Mouse (Mus musculus) activated CD4-positive, CD25-positive, alpha-beta regulatory T cell, adult 4 months (primary cell): ENCODE results near the gene Ubl4a. TPM values are rescaled to one million over a fixed set of nuclear protein-coding genes. Genes with fewer than 3 reads are reported as not detected.
"Not testable (repeated sequence)": the region's sequence is repeated elsewhere in the genome, so short reads cannot be mapped to it uniquely, and the experiment has no call there.

ENCODE experiments used
- ATAC-seq: one replicate; pipeline ENCODE4 v1.8.0; 2017
- polyA plus RNA-seq, 2 experiments: library from polyadenylated mRNA; unstranded; fragments of 100-300 nt; shearing (Covaris generic); gene quantifications; one replicate each; pipeline ENCODE4 v1.2.1; 2017

Gene Ubl4a
- 10 to 100 TPM; 57.4 to 70.9 TPM for polyA plus RNA-seq

DNA sequence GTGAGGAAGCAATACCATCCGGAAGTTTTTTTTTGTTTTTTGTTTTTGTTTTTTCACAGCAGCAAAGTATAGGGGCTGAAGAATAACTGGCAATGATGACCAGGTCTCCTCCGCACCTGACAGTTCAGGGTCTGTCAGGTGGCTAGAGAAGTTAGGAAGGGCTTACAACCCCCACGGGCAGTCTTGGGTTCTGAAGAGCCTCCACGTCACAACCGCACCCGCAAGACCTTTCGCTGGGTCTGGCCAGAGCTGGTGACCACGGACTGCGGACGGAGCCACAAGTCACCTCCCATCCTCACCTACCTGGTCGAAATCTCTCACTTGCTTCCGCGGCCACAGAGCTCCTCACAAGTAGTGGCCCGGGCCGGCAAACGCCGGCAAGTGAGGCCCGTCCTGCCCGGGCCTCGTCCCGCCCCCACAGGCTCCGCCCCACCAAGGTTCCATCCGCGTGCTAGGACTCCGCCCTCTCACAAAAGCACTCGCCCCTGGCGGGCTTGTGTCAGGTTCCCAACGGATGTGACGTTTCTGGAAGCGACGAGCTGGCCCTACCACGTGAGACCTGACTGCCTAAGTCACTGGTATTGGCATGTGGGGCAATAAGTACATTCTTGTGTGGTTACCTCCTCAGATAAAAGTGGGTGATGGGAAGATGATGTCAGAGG lies at the start of gene Ubl4a, which contains the start of gene Slc10a3:
Ubl4a (minus strand) TSS at position 331 of the 662 bp plus-strand sequence.
Slc10a3 (minus strand) TSS at position 462 of the 662 bp plus-strand sequence.
- ATAC-seq, result peak; percentile 95

DNA sequence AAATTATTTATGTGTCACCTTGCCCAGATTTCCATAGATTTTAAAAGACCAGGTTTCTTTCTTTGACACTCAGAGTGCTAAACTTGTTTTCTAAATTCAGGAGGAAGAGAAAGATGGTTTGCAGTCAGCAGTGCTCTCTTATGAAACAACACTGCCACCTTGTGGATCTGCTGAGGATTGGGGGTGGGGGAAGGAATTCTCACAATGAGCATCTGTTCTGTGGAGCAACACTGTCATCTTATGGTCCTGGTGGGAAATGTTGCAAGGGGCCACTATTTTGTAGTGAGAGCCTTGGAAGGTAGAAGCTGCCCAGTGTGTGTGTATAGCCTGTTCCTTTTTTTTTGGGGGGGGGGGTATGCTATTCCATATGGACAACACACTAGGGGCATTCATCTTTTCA lies 40.4 kb upstream of the Ubl4a start:
- ATAC-seq, result peak; percentile 84

DNA sequence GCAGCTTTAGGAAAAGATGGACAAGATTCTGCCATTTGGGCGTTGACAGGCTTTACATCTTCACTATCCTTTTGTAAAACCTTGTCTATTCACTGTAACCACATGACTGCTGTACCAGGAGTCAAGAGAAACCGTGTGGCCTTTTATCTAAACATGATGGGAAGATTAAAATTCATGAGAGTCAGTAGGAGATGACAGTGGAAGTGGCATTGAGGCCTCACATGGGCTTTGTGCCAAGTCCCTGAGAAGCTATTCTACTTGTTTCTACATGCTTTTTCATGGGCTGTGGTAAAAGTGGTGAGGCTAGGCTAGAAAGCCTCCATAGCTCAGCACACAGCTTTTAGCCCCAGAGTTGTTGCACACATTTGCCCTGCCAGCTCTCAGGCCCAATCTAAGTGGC lies 35.3 kb upstream of the Ubl4a start:
- no peak for ATAC-seq

DNA sequence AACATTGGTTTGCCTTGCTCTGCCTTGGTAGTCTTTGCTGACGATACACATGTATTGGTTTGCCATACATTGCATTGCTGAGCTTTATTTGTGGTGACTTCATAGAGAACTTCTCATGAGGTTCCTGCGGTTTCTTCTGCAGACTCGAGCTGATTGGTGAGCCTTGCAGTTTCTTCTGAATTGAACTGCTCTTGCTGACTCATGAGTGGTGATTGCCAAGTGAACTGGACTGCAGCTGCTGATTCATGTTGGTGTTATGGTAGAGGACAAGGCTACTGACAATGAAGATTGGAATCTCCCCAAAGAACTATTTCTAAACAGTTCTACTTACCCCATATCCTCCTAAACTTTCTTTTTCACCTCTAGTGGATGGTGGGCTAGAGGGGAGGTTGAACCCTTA lies 27.1 kb upstream of the Ubl4a start:
- no peak for ATAC-seq

DNA sequence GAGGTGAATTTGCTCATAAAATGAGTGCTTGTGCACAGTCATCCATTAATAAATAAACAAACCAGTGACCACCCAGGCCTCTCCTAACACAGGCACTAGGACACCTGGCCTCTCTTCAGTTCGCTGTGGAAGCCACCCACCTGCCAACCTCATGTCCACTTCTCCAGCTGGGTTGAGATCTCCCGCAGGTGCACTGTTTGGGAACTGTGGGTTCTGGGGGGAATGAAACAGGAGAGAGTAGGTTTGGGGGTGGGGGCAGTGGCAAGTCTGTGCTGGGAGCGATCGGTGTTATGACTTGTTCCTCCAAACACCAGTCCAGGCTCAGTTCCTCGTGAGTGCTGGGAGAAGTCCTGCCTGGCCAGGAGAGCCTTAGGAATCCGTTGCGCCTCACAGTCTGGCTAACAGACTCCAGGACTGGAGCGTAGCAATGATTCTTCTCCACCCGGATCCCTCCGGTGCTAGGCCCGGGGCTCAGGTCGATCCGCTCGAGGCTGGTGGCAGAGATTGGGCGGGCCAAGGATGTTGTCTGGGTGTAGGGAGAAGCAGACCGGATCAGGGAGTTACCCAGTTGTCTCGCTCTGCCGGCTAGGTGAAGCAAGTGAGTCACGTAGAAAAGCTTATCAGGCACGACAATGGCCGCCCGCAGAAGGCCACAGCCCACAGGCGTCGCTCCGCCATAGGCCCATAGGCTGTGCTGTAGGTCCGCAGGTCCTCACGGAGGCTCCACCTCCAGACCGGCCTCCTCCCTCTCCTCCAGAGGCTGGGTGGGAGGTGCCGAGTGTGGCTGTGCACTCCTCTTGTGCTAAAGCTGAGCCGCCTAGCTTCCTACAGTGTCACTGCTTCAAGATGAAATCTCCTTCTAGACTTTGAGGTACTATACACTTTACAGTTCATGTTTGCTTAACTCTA lies 19.8 kb upstream of the Ubl4a start, which contains the start of the genes Fam3a and Ikbkg:
Fam3a (minus strand) TSS at position 738 of the 909 bp plus-strand sequence.
Ikbkg (plus strand) TSS at position 756 of the 909 bp plus-strand sequence.
- ATAC-seq, result peak; percentile 98

DNA sequence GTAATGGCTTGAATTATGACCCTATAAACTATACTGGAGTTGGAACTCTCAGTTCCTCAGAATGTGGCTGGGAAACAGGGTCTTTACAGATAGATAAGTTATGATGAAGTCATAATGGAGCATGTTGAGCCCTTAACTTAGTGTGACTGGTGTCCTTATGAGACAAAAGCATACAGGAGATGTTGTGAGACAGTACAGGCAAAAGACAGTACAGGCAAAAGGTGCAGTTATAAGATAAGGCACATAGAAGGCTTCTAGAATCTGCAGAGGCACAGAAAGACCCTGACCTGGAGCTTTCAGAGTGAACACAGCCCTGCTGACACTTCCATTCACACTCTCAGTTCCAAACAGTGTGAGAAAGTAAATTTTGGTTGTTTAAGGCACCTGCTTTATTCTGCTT lies 15.1 kb upstream of the Ubl4a start:
- ATAC-seq, result no peak

DNA sequence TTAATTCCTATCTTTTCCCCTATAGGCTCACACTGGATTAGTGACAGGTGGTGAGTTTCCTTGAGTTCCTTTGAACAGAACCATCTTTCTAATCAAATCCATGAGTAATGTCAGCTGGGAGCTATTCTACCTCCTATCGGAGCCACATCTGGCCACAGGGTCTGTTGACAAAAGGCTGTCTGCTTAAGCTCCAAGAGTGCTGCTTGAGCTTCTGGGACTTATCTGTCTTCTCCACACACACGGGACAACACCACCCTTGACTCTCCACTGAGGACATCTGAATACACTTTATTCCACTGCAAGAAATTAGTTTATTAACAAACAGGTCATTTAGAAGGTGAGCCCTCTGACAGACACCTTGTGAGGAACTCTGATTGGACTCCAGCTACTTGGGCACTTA lies 11.4 kb upstream of the Ubl4a start:
- no peak for ATAC-seq

DNA sequence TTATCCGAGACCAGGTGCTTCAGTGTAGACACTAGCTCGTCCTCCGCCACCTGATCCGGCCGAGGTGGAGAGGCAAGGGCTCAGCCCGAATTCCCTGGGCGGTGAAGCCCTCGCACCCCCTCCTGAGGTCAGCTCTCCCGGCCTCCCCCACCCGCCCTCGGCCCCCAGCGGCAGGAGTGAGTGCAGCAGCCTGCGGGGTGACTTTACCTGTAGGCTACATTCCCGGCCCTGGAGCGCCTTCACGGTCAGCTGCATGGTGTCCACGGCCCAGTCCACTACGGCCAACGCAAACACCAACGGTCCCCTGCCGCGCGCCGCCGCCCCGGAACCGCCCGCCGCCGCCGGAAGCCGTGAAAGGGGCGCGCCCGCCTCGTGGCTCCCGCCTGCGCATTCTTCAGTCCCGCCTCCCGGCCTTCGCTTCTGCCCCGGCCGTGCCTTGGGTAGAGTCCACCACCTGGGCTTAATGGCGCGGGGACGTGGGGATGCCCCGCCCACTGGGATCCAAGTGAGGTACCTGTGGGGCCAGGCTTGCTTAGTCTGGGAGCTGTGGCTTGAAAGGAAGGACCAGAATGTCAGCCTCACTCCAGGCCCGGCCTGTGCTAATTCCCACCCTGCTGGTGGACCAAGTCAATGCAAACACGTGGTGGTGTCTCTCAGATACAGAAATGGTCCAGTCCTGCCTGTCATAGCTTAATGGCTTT lies 4.7 kb downstream of the Ubl4a start:
- ATAC-seq, result peak; percentile 42

DNA sequence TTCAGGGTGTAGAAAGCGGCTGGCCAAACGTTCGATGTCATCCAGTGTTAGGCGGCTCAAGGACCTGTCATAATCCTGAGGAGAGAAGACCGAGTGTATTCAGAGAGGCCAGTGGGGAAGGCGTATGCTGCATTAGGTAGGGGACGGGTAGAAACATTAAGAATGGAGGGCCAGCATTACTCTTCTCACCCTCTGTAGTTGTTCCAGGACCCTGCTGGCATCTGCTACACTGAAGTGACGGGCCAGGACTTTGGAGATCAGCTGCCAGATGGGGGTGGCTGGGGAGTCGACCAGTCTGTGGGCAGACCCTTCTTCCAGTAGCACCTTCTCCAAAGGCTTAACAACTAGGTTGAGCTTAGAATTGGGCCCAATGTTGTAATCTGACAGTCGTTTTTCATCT lies 5.5 kb downstream of the Ubl4a start:
- no peak for ATAC-seq

DNA sequence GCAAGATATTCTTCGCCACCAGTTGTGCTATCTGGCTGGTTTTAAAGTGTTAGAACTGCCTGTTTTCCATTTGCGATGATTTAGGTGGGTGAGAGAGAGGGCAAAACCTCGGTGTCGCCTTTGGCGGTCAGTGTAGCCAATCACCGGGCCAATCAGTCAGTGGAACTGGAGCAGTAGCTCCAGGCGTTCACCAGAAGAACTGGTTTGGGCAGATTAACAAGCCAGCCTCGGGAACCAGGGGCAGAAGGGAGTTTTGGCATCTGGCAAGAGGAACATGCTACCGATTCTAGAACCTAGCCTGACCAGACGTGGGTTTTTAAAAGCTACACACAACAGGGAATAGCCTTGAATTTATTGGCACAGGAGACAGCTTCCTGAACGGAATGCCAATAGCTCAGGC lies 13.8 kb downstream of the Ubl4a start:
- no peak for ATAC-seq

DNA sequence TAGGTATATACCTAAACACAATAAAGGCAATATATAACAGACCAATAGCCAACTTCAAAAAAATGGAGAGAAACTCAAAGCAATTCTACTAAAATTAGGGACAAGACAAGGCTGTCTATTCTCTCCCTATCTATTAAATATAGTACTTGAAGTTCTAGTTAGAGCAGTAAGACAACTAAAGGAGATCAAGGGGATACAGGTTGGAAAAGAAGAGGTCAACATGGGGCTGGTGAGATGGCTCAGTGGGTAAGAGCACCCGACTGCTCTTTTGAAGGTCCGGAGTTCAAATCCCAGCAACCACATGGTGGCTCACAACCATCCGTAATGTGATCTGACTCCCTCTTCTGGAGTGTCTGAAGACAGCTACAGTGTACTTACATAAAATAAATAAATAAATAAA lies 15.9 kb downstream of the Ubl4a start:
- not testable (repeated sequence) for ATAC-seq

DNA sequence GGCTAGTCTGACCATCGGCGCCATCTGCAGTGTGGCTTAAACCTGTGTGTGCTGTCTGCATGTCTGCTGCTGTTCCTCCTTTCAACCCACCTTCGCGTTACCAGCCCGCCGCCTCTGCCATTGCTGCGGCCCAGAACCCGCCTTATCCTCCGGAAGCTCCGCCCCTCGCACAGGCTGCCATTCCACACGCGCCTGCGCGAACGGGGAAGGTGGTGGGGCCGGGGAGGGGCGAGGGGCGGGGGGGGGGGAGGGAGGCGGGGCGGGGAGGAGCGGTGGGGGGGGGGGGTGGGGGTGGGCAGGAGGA lies 19.6 kb downstream of the Ubl4a start, which contains the start of gene Lage3:
Lage3 (minus strand) TSS at position 152 of the 304 bp plus-strand sequence.
- ATAC-seq, result peak; percentile 77

DNA sequence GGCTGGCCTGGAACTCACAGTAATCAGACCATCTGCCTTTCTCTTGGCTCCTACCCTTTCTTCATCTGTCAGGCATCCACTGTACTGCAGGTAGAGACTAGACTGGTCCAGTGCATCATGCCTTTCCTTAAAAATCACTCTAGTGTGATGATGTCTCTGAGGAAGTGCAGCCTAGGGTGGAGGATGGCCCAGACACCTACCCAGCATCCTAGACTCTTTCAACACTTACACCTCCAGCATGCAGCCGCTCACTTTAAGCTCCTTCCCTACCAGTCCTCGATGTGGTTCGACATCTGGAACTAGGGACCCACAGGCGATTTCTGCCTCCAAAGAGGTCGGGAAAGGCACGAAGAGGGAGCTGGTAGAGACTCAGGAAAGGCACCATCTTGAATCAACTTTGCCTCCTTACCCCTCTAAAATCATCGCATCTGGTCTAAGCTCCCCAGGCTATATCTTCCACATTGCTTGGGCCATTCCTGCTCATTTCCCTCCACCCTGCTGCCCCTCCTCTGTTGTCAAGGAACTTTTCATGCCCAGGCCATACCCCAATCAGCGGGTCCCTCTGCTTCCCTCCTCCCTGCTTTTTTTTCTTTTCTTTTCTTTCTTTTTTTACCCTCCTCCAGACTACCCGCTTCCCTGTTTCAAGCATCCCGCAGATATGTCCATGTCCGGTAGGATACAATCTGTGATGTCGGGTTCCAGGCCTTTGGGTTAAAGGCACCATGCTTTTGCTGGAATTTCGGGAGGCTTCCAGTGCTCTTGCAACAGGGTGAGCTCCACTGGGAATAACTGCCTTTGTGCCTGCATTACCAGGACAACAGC lies 20.2 kb downstream of the Ubl4a start:
- no peak for ATAC-seq

DNA sequence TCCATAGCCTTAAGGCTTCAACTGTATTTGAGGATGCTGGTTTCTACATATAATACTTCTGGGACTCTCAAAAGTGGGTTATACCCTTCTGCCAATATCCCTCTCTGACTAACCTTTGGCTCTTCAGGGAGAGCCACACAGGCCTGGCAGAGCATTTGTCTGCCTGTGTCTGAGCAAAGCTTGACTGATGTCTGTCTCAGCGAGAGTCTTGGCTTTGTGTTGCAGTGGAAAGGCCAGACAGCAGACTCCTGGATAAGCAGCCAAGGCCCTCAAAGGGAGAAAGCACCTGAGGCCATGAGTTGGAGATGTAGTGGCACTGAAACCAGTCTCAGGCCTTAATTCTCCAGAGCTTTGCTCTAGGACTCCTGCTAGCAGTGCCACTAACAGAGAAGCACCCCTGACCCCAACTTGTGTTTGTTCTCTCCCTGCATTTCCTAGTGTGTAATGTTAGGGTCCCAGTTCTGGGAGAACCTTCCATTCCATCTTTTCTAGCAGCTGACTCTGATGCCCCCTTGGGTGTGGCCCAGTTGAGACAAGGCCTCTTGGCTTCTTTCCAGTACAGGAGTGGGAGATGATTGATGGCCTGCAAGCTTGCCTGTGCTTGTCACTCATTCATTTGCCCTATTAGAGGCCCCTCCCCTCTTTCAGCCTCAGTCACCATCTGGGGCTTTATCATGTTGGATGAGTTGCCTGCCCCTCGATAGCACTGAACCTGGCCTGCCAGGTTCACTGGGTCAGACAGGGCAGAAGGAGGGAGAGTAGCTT lies 42.7 kb downstream of the Ubl4a start:
- no peak for ATAC-seq

DNA sequence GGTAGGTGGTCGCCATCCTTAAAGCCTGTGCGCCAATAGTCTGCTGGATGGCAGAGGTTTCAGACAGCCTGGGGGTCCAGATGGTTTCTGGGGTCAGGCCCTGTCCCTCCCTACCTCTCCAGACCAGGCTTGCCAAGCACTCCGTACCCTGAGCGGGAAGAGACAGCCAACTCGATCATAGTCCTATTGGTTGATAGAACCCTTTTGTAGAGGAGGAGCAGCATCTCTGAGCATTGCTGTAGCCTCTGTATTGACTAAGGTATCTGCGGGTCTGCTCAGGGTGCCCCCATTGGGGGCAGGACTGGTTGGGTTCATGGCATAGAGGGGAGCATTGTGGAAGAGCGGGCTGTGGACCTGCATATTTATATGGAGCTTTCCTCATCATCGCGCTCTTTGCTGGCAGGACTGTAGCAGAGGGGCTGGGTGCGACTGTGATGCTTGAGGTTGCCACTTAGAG lies 43.8 kb downstream of the Ubl4a start:
- no peak for ATAC-seq

DNA sequence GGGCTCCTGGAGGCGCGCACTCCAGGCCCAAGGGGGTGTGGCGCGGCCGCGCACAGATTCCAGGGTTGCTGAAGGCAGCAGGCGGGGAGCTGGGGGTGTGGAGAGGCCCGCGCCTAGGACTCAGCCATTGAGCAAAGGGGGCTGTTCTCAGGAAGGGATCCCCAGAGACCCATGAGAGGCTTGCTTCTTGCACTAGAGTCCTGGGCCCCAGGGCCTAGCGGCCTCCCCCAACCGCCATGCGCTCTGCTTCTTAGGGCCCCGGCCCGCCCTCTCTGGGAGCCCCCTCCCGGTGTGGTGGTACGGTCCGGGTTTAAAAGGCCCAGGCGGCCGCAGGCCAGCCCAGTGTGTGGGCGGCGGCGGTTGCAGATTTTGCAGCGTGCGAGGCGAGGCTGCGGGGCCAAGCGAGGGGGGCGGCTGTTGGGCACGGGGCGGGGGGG lies 44.3 kb downstream of the Ubl4a start, which contains the start of gene Plxna3:
Plxna3 (plus strand) TSS at position 342 of the 437 bp plus-strand sequence.
- ATAC-seq, result peak; percentile 75

Other genes starting within 250 kb of the Ubl4a start
- not detected for gene Opn1mw, start 245.8 kb downstream of the Ubl4a start, polyA plus RNA-seq
- 10 to 100 TPM; 16.3 to 18.2 TPM for gene Mecp2, start 237.9 kb downstream of the Ubl4a start, polyA plus RNA-seq
- not detected for gene Tex28, start 205.4 kb downstream of the Ubl4a start, polyA plus RNA-seq
- 1 to 10 TPM; 2.6 to 4.5 TPM for gene Tktl1, start 196.0 kb downstream of the Ubl4a start, polyA plus RNA-seq
- 100 to 1,000 TPM; 202 to 298 TPM for gene Flna, start 123.4 kb downstream of the Ubl4a start, polyA plus RNA-seq
- 10 to 100 TPM; 47.0 to 48.0 TPM for gene Emd, start 118.5 kb downstream of the Ubl4a start, polyA plus RNA-seq
- gene Rpl10, start 102.4 kb downstream of the Ubl4a start, polyA plus RNA-seq, result 1,000 to 10,000 TPM in 1 of 2 experiments, 100 to 1,000 TPM in 1; 640 to 1,689 TPM
- 10 to 100 TPM; 42.1 to 51.3 TPM for gene Taz, start 91.3 kb downstream of the Ubl4a start, polyA plus RNA-seq
- gene Dnase1l1, start 90.9 kb downstream of the Ubl4a start, polyA plus RNA-seq, result 10 to 100 TPM; 16.6 to 18.5 TPM
- 100 to 1,000 TPM; 139 to 153 TPM for gene Atp6ap1, start 76.1 kb downstream of the Ubl4a start, polyA plus RNA-seq
- 100 to 1,000 TPM; 176 to 227 TPM for gene Gdi1, start 68.2 kb downstream of the Ubl4a start, polyA plus RNA-seq
- 10 to 100 TPM; 63.2 to 71.0 TPM for gene Fam50a, start 60.2 kb downstream of the Ubl4a start, polyA plus RNA-seq
- 1 to 10 TPM in 1 of 2 experiments, under 1 TPM in 1; 0.74 to 2.5 TPM for gene Plxna3, start 44.2 kb downstream of the Ubl4a start, polyA plus RNA-seq
- gene Lage3, start 19.6 kb downstream of the Ubl4a start, polyA plus RNA-seq, result 10 to 100 TPM; 70.4 to 87.6 TPM
- gene Slc10a3, start 131 bp upstream of the Ubl4a start, polyA plus RNA-seq, result 10 to 100 TPM; 22.4 to 34.2 TPM
- 10 to 100 TPM; 17.6 to 27.2 TPM for gene Fam3a, start 20.1 kb upstream of the Ubl4a start, polyA plus RNA-seq
- 10 to 100 TPM; 35.4 to 38.5 TPM for gene Ikbkg, start 20.1 kb upstream of the Ubl4a start, polyA plus RNA-seq
- gene G6pdx, start 56.0 kb upstream of the Ubl4a start, polyA plus RNA-seq, result 10 to 100 TPM; 31.7 to 37.7 TPM
- not detected for gene Gm6880, start 108.2 kb upstream of the Ubl4a start, polyA plus RNA-seq
- not detected for gene Olfr1326-ps1, start 201.7 kb upstream of the Ubl4a start, polyA plus RNA-seq
- not detected for gene Olfr1325, start 219.5 kb upstream of the Ubl4a start, polyA plus RNA-seq